Mouse (Mus musculus) Patski (cell line): ENCODE data around the gene Parm1. TPM values are rescaled to one million over a fixed set of nuclear protein-coding genes. Genes with fewer than 3 reads are reported as not detected.
A peak's percentile ranks its signal among the peaks of the same experiment; 100 is the strongest.

Experiments
- ATAC-seq: fragments of 100-300 bp; one replicate; pipeline ENCODE4 v1.8.0; 2021
- CTCF ChIA-PET: fragments of 350-600 bp; sonication (Branson Sonifier 250); formaldehyde crosslinking; loops from one replicate; lab custom pipeline; 2022; ENCODE audit warnings: inconsistent platforms; lab: Charles Lee
- POLR2A ChIA-PET: fragments of 350-600 bp; sonication (Branson Sonifier 250); formaldehyde crosslinking; loops from one replicate; lab custom pipeline; 2022; ENCODE audit warnings: antibody characterized with exemption, inconsistent platforms; lab: Charles Lee
- DNase-seq: peaks from one replicate; pipeline ENCODE4 v3.0.0-alpha.2; 2011; ENCODE audit warnings: low read depth, low spot score
- H3K27me3 ChIP-seq: fragments of 371-371 bp; one replicate; pipeline ENCODE4 v1.5.1; 2021
- CTCF ChIP-seq: fragments of 100-300 bp; IDR thresholded peaks from one replicate; pipeline ENCODE4 v1.5.1; 2021
- in situ Hi-C: fragments of 300-500 bp; cut with MboI; formaldehyde crosslinking; loops from 3 replicates; pipeline ENCODE4 v1.11.1; 2018; ENCODE audit warnings: low pct_unique_long_range_greater_than_20kb, mixed read lengths
- polyA plus RNA-seq: library from polyadenylated mRNA; unstranded; gene quantifications from one replicate; pipeline ENCODE4 v1.2.3, GENCODE M21; 2021

Gene Parm1
- polyA plus RNA-seq, 1 experiment from 2014 or later, result 222 TPM

DNA sequence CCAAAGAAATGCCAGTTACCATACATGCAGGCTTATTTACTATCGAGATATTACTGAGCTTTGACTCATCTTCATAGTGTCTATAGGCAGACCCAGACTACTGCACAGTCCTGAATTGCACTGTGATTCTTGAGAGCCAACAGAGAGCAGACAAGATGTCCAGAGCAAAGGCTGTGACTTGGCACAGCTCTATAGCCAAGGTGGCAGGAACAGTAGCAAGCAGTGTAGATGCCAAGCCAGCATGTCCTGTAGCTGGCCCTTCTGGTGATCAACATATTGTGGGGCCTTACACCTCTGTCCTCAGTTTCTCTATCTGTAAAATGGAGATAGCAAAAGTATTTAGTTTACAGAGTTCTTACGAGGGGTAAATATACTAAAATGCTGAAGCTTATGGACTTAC is 89.8 kb downstream of the Parm1 start:
- ChIA-PET POLR2A (no interaction called here), CTCF (interaction anchor here (0.7 kb wide), 1 partner anchor 86 kb away, joined by 3 read pairs; no protein-coding TSS in a partner anchor)
- no peak for ATAC-seq
- H3K27me3 ChIP-seq, result no peaks in the 10 kb centered on the region
- no peak for DNase-seq
- in situ Hi-C loops, result no loop called here
- no peak for TF ChIP-seq CTCF

DNA sequence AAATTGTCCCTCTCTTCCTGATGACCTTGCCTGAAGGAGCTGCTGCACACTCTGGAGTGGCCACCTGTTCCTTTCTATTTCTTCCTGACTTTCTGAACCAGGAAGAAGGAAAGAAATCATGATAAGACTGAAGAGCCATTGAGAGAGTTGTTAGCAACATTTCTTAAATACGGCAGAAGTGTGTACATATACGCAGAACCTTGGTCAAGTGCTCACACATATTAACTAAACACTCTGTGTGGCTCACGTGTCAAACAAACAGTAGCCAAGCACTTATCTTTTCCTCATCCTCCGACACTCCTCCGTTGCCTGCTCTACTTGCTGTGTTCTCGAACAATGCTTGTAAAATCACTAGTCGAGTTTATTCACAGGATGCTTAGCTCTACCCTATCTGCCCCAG is 90.4 kb downstream of the Parm1 start:
- no peak for TF ChIP-seq CTCF
- no peaks in the 10 kb centered on the region for H3K27me3 ChIP-seq
- ChIA-PET POLR2A (interaction anchor here (0.6 to 1.2 kb wide), 2 partner anchors 13 to 473 kb away, joined by 4 to 6 read pairs; no protein-coding TSS in a partner anchor), CTCF (interaction anchor here (0.8 to 1.1 kb wide), 2 partner anchors 34 to 75 kb away, joined by 3 read pairs; no protein-coding TSS in a partner anchor)
- DNase-seq (no peak), ATAC-seq (no peak)
- in situ Hi-C loops, result no loop called here

DNA sequence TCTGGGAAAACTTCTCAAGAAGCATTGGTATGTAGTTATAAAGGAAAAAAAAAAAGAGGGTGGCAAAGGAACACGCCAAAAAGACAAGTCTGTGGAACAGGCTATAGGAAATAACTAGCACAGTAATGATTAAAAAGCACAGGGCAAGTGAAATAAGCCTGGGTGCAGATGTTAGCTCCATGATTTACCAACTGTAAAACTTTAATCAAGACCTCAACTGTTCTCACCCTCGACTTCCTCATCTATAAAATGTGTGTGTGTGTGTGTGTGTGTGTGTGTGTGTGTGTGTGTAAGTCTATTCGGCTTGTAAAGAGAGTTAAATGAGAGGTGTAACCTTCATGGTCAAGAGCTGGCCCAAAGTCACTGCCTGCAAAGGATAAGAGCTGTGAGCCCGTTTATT is 91.6 kb downstream of the Parm1 start:
- CTCF ChIA-PET, result interaction anchor here (0.8 to 2.0 kb wide), 5 partner anchors 10 to 83 kb away, joined by 3 to 7 read pairs (median 3); no protein-coding TSS in a partner anchor
- ATAC-seq (peak; percentile 19), DNase-seq (no peak)
- H3K27me3 ChIP-seq, result no peaks in the 10 kb centered on the region
- in situ Hi-C loops, result no loop called here
- POLR2A ChIA-PET, result interaction anchor here (1.2 kb wide), 2 partner anchors 10 to 12 kb away, joined by 4 read pairs; no protein-coding TSS in a partner anchor
- no peak for TF ChIP-seq CTCF

DNA sequence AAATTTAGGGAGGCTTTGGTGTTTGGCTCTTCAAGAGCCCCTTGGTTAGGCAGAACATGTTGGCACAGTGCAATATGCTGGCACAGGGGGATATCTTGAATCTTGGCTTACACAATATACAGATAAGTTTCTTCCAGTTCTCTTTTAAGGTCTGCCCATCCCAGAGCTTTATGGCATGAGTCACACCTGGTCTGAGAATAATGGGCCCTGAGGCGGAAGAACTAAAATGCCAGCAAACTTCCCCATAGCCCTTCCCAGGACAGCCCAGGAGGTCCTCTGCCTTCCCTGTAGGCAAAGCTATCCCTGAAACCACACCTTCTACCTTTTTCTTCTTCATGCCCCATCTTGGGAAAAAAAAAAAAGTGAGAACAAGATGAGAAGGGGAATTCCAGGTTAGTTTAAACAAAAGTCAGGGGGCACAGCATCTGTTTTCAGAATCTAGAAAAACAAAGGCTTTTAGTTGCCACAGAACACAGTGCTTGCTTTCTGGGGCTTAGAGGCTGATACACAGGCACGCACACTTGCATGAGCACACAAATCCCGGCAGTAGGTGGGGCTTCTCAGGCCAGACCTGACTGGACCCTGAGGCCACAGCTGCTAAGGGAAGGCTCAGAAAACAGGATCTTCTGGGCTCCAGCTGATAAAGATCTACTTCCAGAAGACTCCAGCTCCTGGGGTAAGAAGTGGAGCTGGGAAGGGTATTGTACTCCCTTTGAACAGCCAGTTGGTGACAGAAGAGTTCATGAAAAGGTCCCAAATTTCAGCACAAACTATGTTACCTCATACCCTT is 92.3 kb downstream of the Parm1 start:
- in situ Hi-C loops, result no loop called here
- DNase-seq (peak; percentile 66), ATAC-seq (peak; percentile 93)
- POLR2A ChIA-PET, result interaction anchor here (0.5 to 1.5 kb wide), 4 partner anchors 8 to 154 kb away, joined by 3 to 6 read pairs (median 4); no protein-coding TSS in a partner anchor
- TF ChIP-seq CTCF, result no peak
- CTCF ChIA-PET, result interaction anchor here (0.8 to 2.4 kb wide), 6 partner anchors 8 to 82 kb away, joined by 3 to 8 read pairs (median 4); no protein-coding TSS in a partner anchor
- no peaks in the 10 kb centered on the region for H3K27me3 ChIP-seq

DNA sequence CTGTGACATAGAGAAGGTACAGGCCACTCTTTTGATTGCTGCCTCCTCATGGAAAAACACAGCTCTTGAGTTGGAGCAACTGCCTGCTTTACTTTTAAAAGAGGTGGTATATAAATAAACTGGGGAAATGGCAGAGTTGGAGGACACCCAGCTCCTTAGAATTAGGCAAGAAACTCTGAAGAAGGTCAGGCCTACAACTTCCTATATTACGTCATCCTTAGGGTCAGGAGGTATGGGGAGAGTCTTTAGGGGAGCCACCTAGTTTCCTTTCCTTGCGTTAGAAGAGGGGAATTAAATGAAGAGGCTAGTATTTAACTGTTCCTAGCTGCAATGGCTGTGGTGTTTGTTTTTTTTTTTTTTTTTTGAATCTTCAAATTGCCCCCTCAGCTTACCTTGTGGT is 93.1 kb downstream of the Parm1 start:
- DNase-seq, result no peak
- ChIA-PET CTCF (interaction anchor here (1.0 to 2.4 kb wide), 5 partner anchors 9 to 156 kb away, joined by 3 to 8 read pairs (median 3); no protein-coding TSS in a partner anchor), POLR2A (interaction anchor here (0.6 to 1.5 kb wide), 4 partner anchors 32 to 153 kb away, joined by 3 to 6 read pairs (median 3); no protein-coding TSS in a partner anchor)
- no peak for TF ChIP-seq CTCF
- in situ Hi-C loops, result no loop called here
- no peak for ATAC-seq
- H3K27me3 ChIP-seq, result no peaks in the 10 kb centered on the region

DNA sequence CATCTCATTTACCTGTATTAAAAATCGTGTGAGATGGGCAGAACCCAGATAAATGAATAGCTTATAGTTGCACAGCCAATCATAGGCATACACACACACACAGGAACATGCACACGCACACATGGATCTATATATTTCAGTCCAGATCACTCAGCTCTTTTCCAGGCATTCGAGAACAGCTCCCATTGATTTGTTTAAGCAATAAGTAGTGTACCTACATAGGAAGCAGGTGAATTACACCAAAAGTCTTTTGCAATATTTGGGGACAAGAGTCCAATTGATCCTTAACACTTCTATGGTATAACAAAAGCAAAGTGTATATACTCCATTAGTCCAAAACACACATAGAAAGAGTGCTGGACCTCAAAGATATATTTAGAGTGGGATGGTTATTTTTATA is 94.2 kb downstream of the Parm1 start:
- ATAC-seq (no peak), DNase-seq (no peak)
- in situ Hi-C loops, result no loop called here
- ChIA-PET CTCF (interaction anchor here (1.0 to 2.4 kb wide), 4 partner anchors 10 to 155 kb away, joined by 3 to 8 read pairs (median 4); no protein-coding TSS in a partner anchor), POLR2A (interaction anchor here (0.7 to 1.3 kb wide), 2 partner anchors 31 to 644 kb away, joined by 3 read pairs; no protein-coding TSS in a partner anchor)
- H3K27me3 ChIP-seq, result no peaks in the 10 kb centered on the region
- no peak for TF ChIP-seq CTCF

DNA sequence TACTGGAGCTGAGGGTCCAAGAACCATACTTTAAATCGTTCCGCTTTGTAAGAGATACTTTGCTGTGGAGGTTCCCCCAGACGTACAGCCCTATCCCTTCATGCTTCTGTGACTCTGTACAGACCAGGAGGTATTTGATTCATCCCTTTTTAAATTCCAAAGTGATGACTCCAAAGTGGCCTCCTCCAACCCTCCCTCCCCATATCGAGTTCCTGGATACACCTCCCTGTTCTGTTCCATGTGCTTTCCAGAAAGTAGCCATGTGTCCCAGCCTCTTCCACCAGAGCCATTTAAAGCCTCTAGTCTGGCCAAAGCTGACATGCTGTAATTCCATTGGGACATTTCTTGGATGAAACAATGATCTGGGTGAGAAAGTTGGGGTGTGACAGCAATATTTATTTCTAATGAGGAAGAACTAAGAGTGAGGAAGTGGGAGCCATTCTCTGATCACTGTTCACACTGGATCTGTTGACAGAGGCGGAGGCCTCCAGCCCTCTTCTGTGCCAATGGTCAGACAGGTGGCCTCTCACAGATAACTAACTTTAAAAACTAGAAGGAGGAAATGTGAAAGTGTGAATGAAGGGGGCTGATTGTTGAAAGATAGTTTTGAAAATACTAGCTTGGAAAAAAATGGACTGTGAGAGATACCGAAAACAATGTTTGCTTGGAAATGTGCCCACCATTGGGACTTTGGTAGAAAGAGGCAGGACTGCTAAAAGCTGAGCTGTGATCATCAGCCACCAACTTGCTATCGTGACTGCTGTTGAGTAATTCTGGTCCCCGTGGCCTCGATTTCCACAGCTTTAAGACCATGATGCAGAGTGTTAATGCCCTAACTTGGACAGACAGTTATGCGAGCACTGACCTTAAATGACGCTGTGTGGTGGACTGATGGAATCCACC is 100.2 kb downstream of the Parm1 start:
- TF ChIP-seq CTCF, result no peak
- ATAC-seq, result peak; percentile 97
- H3K27me3 ChIP-seq, result no peaks in the 10 kb centered on the region
- DNase-seq, result peak; percentile 58
- ChIA-PET POLR2A (interaction anchor here (1.3 kb wide), 1 partner anchor 12 kb away, joined by 3 read pairs; no protein-coding TSS in a partner anchor), CTCF (interaction anchor here (0.9 to 1.4 kb wide), 2 partner anchors 12 to 15 kb away, joined by 3 to 5 read pairs; no protein-coding TSS in a partner anchor)
- in situ Hi-C loops, result no loop called here

DNA sequence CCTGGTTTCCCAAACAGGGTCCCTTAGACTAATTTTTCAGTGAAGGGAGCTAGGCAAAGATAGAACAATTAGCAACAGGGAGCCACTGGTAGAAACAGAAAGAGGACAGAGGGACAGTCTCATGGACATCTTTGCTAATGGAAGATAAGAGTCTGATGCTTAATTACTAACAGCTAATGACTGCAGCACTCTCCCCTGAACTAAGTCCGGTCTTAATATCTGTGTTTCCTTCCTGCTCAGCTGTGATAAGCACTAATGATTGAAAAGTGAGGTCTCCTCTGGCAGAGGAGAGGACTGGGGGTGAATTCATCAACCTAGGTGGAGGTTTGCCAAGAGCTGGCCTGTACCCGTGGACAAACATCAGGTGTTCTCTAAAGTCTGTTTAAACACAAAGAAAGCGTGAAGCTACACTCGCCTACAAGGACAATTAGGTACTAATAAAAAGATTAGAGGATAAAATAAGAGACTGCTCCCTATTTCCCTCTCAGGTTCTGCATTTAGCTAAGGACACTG is 101.3 kb downstream of the Parm1 start:
- CTCF ChIA-PET, result interaction anchor here (1.4 kb wide), 1 partner anchor 11 kb away, joined by 5 read pairs; no protein-coding TSS in a partner anchor
- in situ Hi-C loops, result no loop called here
- ATAC-seq (no peak), DNase-seq (no peak)
- no peak for TF ChIP-seq CTCF
- no peaks in the 10 kb centered on the region for H3K27me3 ChIP-seq
- POLR2A ChIA-PET, result interaction anchor here (1.2 kb wide), 1 partner anchor 9 kb away, joined by 4 read pairs; no protein-coding TSS in a partner anchor

DNA sequence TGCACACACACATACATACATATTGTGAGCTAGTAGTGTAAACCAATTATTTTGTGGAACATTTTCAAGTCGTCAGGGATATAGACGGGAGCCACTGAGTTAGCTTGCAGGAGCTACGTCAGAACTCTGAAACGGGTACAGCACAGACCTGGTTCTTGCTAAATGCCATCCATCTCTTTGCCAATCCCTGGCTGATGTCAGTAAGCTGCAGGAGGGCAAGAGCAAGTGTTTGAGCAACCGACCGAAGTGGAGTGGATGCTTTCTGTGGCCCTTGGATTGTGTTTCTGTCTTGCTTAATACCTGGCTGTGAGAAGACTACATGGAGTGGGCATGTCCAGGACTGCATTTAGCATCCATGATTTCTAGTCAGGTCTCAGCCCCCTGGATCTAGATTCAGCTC is 103.8 kb downstream of the Parm1 start:
- DNase-seq (no peak), ATAC-seq (no peak)
- TF ChIP-seq CTCF, result no peak
- H3K27me3 ChIP-seq, result no peaks in the 10 kb centered on the region
- in situ Hi-C loops, result no loop called here
- ChIA-PET CTCF (interaction anchor here (1.7 kb wide), 1 partner anchor 19 kb away, joined by 3 read pairs; no protein-coding TSS in a partner anchor), POLR2A (interaction anchor here (0.6 kb wide), 1 partner anchor 13 kb away, joined by 4 read pairs; no protein-coding TSS in a partner anchor)
